ENCODE assay signal across 8 mouse cellular contexts in the genomic region with DNA sequence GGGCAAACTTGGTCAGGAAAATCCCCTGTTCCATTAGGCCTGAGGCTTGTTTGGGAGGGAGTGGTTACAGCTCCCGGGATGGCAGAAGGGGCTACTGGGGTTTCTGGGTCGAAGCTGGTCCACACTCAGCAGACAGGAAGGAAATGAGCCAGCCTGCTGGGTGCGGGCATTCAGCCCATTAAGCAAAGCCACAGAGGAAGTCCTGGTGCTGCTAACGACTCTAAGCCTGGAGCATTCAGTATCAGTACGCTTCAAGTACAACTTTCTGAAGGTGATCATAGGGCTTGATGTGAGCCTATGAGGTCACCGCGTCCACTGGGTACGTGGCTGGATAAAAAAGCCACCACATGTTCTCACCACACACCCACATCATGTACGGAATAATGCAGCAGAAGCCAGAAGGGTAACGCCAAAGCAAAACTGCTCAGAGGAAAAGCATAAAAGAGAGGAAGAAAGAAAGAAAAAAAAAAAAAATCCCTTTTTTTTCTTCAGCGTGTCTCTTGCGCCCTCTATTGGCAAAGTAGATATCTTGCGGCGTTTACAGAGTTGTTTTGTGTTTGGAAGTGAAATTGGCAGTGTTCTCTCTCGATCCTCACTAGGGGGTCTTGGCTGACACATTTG.
DNase-seq lines count a peak whose midpoint lies in the region; ATAC-seq and TF ChIP-seq lines count a peak whose summit lies in the region.

No protein-coding gene starts in this region.

- H3K27ac ChIP-seq in spleen, adult 2 months (ENCODE audit: insufficient read depth, low read length) = no peak overlapping the region
- no peak overlapping the region for H3K27ac ChIP-seq in intestine, postnatal 0 days (ENCODE audit: low read depth, low read length)
- H3K27ac ChIP-seq in liver, adult 2 months (replicated peaks; ENCODE audit: insufficient read depth, low read depth, low read length) = no peak overlapping the region

- TF ChIP-seq POLR2A in spleen, adult 2 months (IDR thresholded peaks at IDR 0.05; ENCODE audit: low read depth, low read length) = no peak
- no peak for TF ChIP-seq POLR2A in liver, adult 2 months (IDR thresholded peaks at IDR 0.05; ENCODE audit: extremely low read depth, insufficient read depth, low read length)

- no peaks in the 10 kb centered on the region for H3K27me3 ChIP-seq in spleen, adult 2 months (ENCODE audit: control insufficient read depth, insufficient read depth, low read length)
- H3K27me3 ChIP-seq in intestine, postnatal 0 days (replicated peaks; ENCODE audit: control insufficient read depth, insufficient read depth, low read length) = no peaks in the 10 kb centered on the region
- H3K27me3 ChIP-seq in liver, adult 2 months (ENCODE audit: control insufficient read depth, insufficient read depth, low read length) = no peaks in the 10 kb centered on the region

- H3K4me3 ChIP-seq in spleen, adult 2 months (ENCODE audit: extremely low read depth, insufficient read depth, insufficient read length) = no peak overlapping the region; the same call in 1 of the 2 replicates
- 0 out of 2 replicates have a peak overlapping the region, but pooled peaks have one; percentile 4 for H3K4me3 ChIP-seq in intestine, postnatal 0 days (ENCODE audit: low read depth, low read length)
- no peak overlapping the region for H3K4me3 ChIP-seq in liver, adult 2 months (ENCODE audit: insufficient read depth, low read depth, low read length)

- no peak overlapping the region for H3K9ac ChIP-seq in intestine, postnatal 0 days (ENCODE audit: low read depth, low read length)
- no peak overlapping the region for H3K9ac ChIP-seq in liver, adult 2 months (ENCODE audit: low read depth, low read length)

- no peaks in the 10 kb centered on the region for H3K36me3 ChIP-seq in spleen, adult 2 months (ENCODE audit: control insufficient read depth, insufficient read depth, low read length)
- H3K36me3 ChIP-seq in intestine, postnatal 0 days (ENCODE audit: control insufficient read depth, insufficient read depth) = no peaks in the 10 kb centered on the region
- H3K36me3 ChIP-seq in liver, adult 2 months (ENCODE audit: control insufficient read depth, insufficient read depth, low read length) = no peaks in the 10 kb centered on the region

- no peak for ATAC-seq in intestine, postnatal 0 days

- H3K4me1 ChIP-seq in spleen, adult 2 months (ENCODE audit: control insufficient read depth, insufficient read depth, insufficient read length) = peaks cover 3% of the 10 kb centered on the region
- H3K4me1 ChIP-seq in intestine, postnatal 0 days (replicated peaks; ENCODE audit: control insufficient read depth, insufficient read depth, low read length) = no peaks in the 10 kb centered on the region
- H3K4me1 ChIP-seq in liver, adult 2 months (ENCODE audit: control insufficient read depth, insufficient read depth, low read length) = no peaks in the 10 kb centered on the region

- no peaks in the 10 kb centered on the region for H3K9me3 ChIP-seq in intestine, postnatal 0 days (ENCODE audit: control insufficient read depth)

- DNase-seq in spleen, adult 2 months (ENCODE audit: low read depth in 1 of 2, low spot score in 2 of 2) = peak; percentile 4 to 23
- DNase-seq in spleen, postnatal 14 days (ENCODE audit: low spot score in 2 of 2) = no peak
- DNase-seq in cerebellum, adult 9-11 months = peak; percentile 4
- DNase-seq in frontal cortex, postnatal 14 days (ENCODE audit: low spot score in 2 of 2) = peak; percentile 23 to 54
- peak; percentile 3 for DNase-seq in liver, adult 2 months (ENCODE audit: extremely low read depth, low read depth, low spot score)
- peak; percentile 30 for DNase-seq in neural tube, embryonic 10.5 days (ENCODE audit: extremely low spot score, low spot score)
- peak; percentile 36 for DNase-seq in thymus, postnatal 25 days

- H3K4me2 ChIP-seq in intestine, postnatal 0 days (replicated peaks; ENCODE audit: low read depth) = peak overlapping the region; percentile 49

- WGBS in spleen, adult 2 months = 3% methylated on average over 15 of the region's 15 CpGs
- 16% methylated on average over 15 of the region's 15 CpGs for WGBS in intestine, postnatal 0 days
- WGBS in liver, adult 2 months = 31% methylated on average over 15 of the region's 15 CpGs

- H3K79me2 ChIP-seq in liver, adult 2 months (ENCODE audit: control insufficient read depth, insufficient read depth, low read length) = no peaks in the 10 kb centered on the region

- TF ChIP-seq CTCF in spleen, adult 2 months (IDR thresholded peaks at IDR 0.05; ENCODE audit: extremely low read depth, insufficient read depth, insufficient read length, insufficient replicate concordance) = peak; percentile 16; the same call in 1 of the 2 replicates
- peak; percentile 85 for TF ChIP-seq CTCF in intestine, postnatal 0 days (IDR thresholded peaks at IDR 0.05; ENCODE audit: low read depth)
- peak; percentile 7; the same call in 1 of the 2 replicates for TF ChIP-seq CTCF in liver, adult 2 months (IDR thresholded peaks at IDR 0.05; ENCODE audit: low read depth, low read length)

Comparison
In these comparisons a context has a peak if more than half of its experiments do, and no peak if none do; other contexts are left out.
1. DNase-seq: peak in spleen, adult 2 months (2 of 2), cerebellum, adult 9-11 months (single experiment), frontal cortex, postnatal 14 days (2 of 2), liver, adult 2 months (single experiment), neural tube, embryonic 10.5 days (single experiment) and thymus, postnatal 25 days (single experiment); none in spleen, postnatal 14 days (0 of 2).
2. CTCF ChIP-seq: peak in every context shown above with its lines; median percentile 85 in intestine, postnatal 0 days; 16 in spleen, adult 2 months; 7 in liver, adult 2 months.